Comparison of ENCODE assay signal across 12 mouse cellular contexts in genomic region chr15:101181500-101181899, GRCm38 (mm10). TPM values are rescaled to one million over a fixed set of nuclear protein-coding genes. Genes with fewer than 3 reads are reported as not detected.
DNase-seq lines count a peak whose midpoint lies in the region; ATAC-seq and TF ChIP-seq lines count a peak whose summit lies in the region.
"Had no signal": no experiment of that assay in that cellular context is flagged by ENCODE, and none has a peak within 500 bp of the region (broad histone marks: within the 10 kb centered on the region; RNA-seq: fewer than 3 reads in every experiment).

No protein-coding gene starts in this region.

- no peaks in the 10 kb centered on the region for H3K36me3 ChIP-seq in lung, embryonic 14.5 days (ENCODE audit: insufficient read depth)
- peaks cover 4% of the 10 kb centered on the region; the same call in 1 of the 2 replicates for H3K36me3 ChIP-seq in intestine, embryonic 16.5 days (ENCODE audit: control insufficient read depth, insufficient read depth, low read length)
- H3K36me3 ChIP-seq in neural tube, embryonic 15.5 days, result no peaks in the 10 kb centered on the region

- peak overlapping the region; percentile 36 for H3K27ac ChIP-seq in lung, embryonic 14.5 days (ENCODE audit: low read depth)
- peak overlapping the region; percentile 90 for H3K27ac ChIP-seq in intestine, embryonic 16.5 days (ENCODE audit: low read length)
- H3K27ac ChIP-seq in neural tube, embryonic 15.5 days (replicated peaks), result peak overlapping the region; percentile 23; the same call in 1 of the 2 replicates
- H3K27ac ChIP-seq: forebrain, embryonic 12.5 days had no signal

- peak; percentile 26 for DNase-seq in adrenal gland, postnatal 10 days
- no peak for DNase-seq in adrenal gland, postnatal 36 days
- no peak for DNase-seq in lung, embryonic 14.5 days
- DNase-seq in lung, postnatal 4 days, result no peak
- no peak for DNase-seq in gastrocnemius, postnatal 36 days
- no peak for DNase-seq in thymus, postnatal 4 days
- DNase-seq: cerebellum, postnatal 10 days; lung, postnatal 36 days had no signal

- H3K9me3 ChIP-seq in lung, embryonic 14.5 days (ENCODE audit: low read depth, low read length), result no peaks in the 10 kb centered on the region
- H3K9me3 ChIP-seq in intestine, embryonic 16.5 days (ENCODE audit: control insufficient read depth, low read length), result no peaks in the 10 kb centered on the region
- H3K9me3 ChIP-seq in neural tube, embryonic 15.5 days (replicated peaks), result no peaks in the 10 kb centered on the region
- H3K9me3 ChIP-seq: forebrain, embryonic 12.5 days; hindbrain, embryonic 15.5 days had no signal

- no peak overlapping the region for H3K9ac ChIP-seq in lung, embryonic 14.5 days
- peak overlapping the region; percentile 56 for H3K9ac ChIP-seq in intestine, embryonic 16.5 days (ENCODE audit: low read depth, low read length)
- H3K9ac ChIP-seq in neural tube, embryonic 15.5 days (replicated peaks), result no peak overlapping the region
- H3K9ac ChIP-seq: forebrain, embryonic 12.5 days; hindbrain, embryonic 15.5 days had no signal

- H3K4me2 ChIP-seq in lung, embryonic 14.5 days, result no peak overlapping the region
- H3K4me2 ChIP-seq in intestine, embryonic 16.5 days (ENCODE audit: low read depth, low read length), result peak overlapping the region; percentile 36
- no peak overlapping the region for H3K4me2 ChIP-seq in neural tube, embryonic 15.5 days
- H3K4me2 ChIP-seq: forebrain, embryonic 12.5 days; hindbrain, embryonic 15.5 days had no signal

- ATAC-seq in lung, embryonic 14.5 days (ENCODE audit: insufficient read depth), result no peak
- ATAC-seq in intestine, embryonic 16.5 days, result no peak
- no peak for ATAC-seq in neural tube, embryonic 15.5 days (ENCODE audit: low FRiP score)

- TF ChIP-seq CTCF in lung, embryonic 14.5 days (IDR thresholded peaks at IDR 0.05; ENCODE audit: low read depth), result no peak

- H3K4me3 ChIP-seq in lung, embryonic 14.5 days (ENCODE audit: low read depth, low read length), result no peak overlapping the region
- 0 out of 2 replicates have a peak overlapping the region, but pooled peaks have one; percentile 2 for H3K4me3 ChIP-seq in intestine, embryonic 16.5 days (ENCODE audit: low read length)
- H3K4me3 ChIP-seq in neural tube, embryonic 15.5 days (replicated peaks), result no peak overlapping the region
- H3K4me3 ChIP-seq: forebrain, embryonic 12.5 days; hindbrain, embryonic 15.5 days had no signal

- H3K27me3 ChIP-seq in lung, embryonic 14.5 days (ENCODE audit: insufficient read depth, low read length), result no peaks in the 10 kb centered on the region
- no peaks in the 10 kb centered on the region for H3K27me3 ChIP-seq in intestine, embryonic 16.5 days (replicated peaks; ENCODE audit: control insufficient read depth, insufficient read depth, low read length)
- no peaks in the 10 kb centered on the region for H3K27me3 ChIP-seq in neural tube, embryonic 15.5 days (replicated peaks)
- H3K27me3 ChIP-seq: forebrain, embryonic 12.5 days; hindbrain, embryonic 15.5 days had no signal

- WGBS in lung, embryonic 14.5 days, result 48% methylated on average over 4 of the region's 4 CpGs
- WGBS in intestine, embryonic 16.5 days, result 34% methylated on average over 4 of the region's 4 CpGs
- WGBS in neural tube, embryonic 15.5 days, result 16% methylated on average over 4 of the region's 4 CpGs

- intact Hi-C loops in gastrocnemius, postnatal 36 days (cut with DNase I), result no loop called here

- H3K4me1 ChIP-seq in lung, embryonic 14.5 days (ENCODE audit: insufficient read depth), result peaks cover 24% of the 10 kb centered on the region; the same call in 1 of the 2 replicates
- peaks cover 56% of the 10 kb centered on the region for H3K4me1 ChIP-seq in intestine, embryonic 16.5 days (ENCODE audit: control insufficient read depth, insufficient read depth, low read length)
- H3K4me1 ChIP-seq in neural tube, embryonic 15.5 days, result peaks cover 67% of the 10 kb centered on the region

RNA-seq across cellular contexts. Expression of gene Acvr1b, which starts 7.6 kb away (rescaled TPM):
- total RNA-seq in adrenal gland, postnatal 10 days (2021), result 10 to 100 TPM; 10.8 to 13.4 TPM
- 1 to 10 TPM; 8.5 to 9.3 TPM for total RNA-seq in adrenal gland, postnatal 36 days (2021)
- polyA plus RNA-seq in lung, embryonic 14.5 days (2014; fragmentation: Nextera tagmentation; extraction: Ambion mirVana), result 6.3 and 6.4 TPM in 2 replicates
- polyA plus RNA-seq in intestine, embryonic 16.5 days (2015; fragmentation: Nextera tagmentation; extraction: Ambion mirVana), result 10.4 and 11.0 TPM in 2 replicates
- polyA plus RNA-seq in neural tube, embryonic 15.5 days (2015; fragmentation: Nextera tagmentation; extraction: Ambion mirVana), result 19.3 and 23.1 TPM in 2 replicates
- 10 to 100 TPM; 32.4 to 36.5 TPM for total RNA-seq in gastrocnemius, postnatal 36 days (2021)

RNA-seq across cellular contexts. Expression of gene Grasp, which starts 42.5 kb away (rescaled TPM):
- 10 to 100 TPM; 16.4 to 24.0 TPM for total RNA-seq in adrenal gland, postnatal 10 days (2021)
- total RNA-seq in adrenal gland, postnatal 36 days (2021), result 10 to 100 TPM; 18.7 to 60.1 TPM
- 7.8 and 10.4 TPM in 2 replicates for polyA plus RNA-seq in lung, embryonic 14.5 days (2014; fragmentation: Nextera tagmentation; extraction: Ambion mirVana)
- polyA plus RNA-seq in intestine, embryonic 16.5 days (2015; fragmentation: Nextera tagmentation; extraction: Ambion mirVana), result 2.3 and 2.8 TPM in 2 replicates
- 2.2 and 2.5 TPM in 2 replicates for polyA plus RNA-seq in neural tube, embryonic 15.5 days (2015; fragmentation: Nextera tagmentation; extraction: Ambion mirVana)
- total RNA-seq in gastrocnemius, postnatal 36 days (2021), result 1 to 10 TPM; 5.7 to 6.3 TPM

RNA-seq across cellular contexts. Expression of gene Acvrl1, which starts 53.2 kb away (rescaled TPM):
- total RNA-seq in adrenal gland, postnatal 10 days (2021), result 10 to 100 TPM; 19.5 to 19.8 TPM
- 10 to 100 TPM; 13.4 to 17.5 TPM for total RNA-seq in adrenal gland, postnatal 36 days (2021)
- 34.4 and 39.0 TPM in 2 replicates for polyA plus RNA-seq in lung, embryonic 14.5 days (2014; fragmentation: Nextera tagmentation; extraction: Ambion mirVana)
- 31.2 and 31.9 TPM in 2 replicates for polyA plus RNA-seq in intestine, embryonic 16.5 days (2015; fragmentation: Nextera tagmentation; extraction: Ambion mirVana)
- polyA plus RNA-seq in neural tube, embryonic 15.5 days (2015; fragmentation: Nextera tagmentation; extraction: Ambion mirVana), result 9.5 and 12.6 TPM in 2 replicates
- total RNA-seq in gastrocnemius, postnatal 36 days (2021), result 1 to 10 TPM; 8.5 to 9.2 TPM

Comparison
In these comparisons a context has a peak if more than half of its experiments do, and no peak if none do; other contexts are left out.
1. H3K27ac ChIP-seq: peak in every context shown above with its lines; median percentile 90 in intestine, embryonic 16.5 days; 36 in lung, embryonic 14.5 days; 23 in neural tube, embryonic 15.5 days.